Mouse (Mus musculus): Measurements from ENCODE around the gene Tmem208. TPM values are rescaled to one million over a fixed set of nuclear protein-coding genes. Genes with fewer than 3 reads are reported as not detected.

The Tmem208 gene
- 141 and 159 TPM in 2 replicates for polyA plus RNA-seq (2015; fragmentation: Nextera tagmentation; extraction: Ambion mirVana)

- under 1% methylated on average over 36 of the region's 36 CpGs for WGBS
- ATAC-seq (ENCODE audit: low FRiP score), result peak; percentile 93
- Histone ChIP-seq H3K27ac (replicated peaks) (peak within 1 kb of the TSS; percentile 87), H3K4me2 (peak within 1 kb of the TSS; percentile 77), H3K4me3 (replicated peaks) (peak within 1 kb of the TSS; percentile 76), H3K9ac (replicated peaks) (peak within 1 kb of the TSS; percentile 93), H3K9me3 (replicated peaks) (no peaks in the 10 kb centered on the region), H3K4me1 (peaks cover 28% of the 10 kb centered on the region), H3K36me3 (peaks cover 39% of the 10 kb centered on the region), H3K27me3 (replicated peaks) (no peaks in the 10 kb centered on the region)
Observed at GRCm38 (mm10) chr8:105326141-105326672, at the start of gene Tmem208, which contains the start of gene Lrrc29. TSS of gene Tmem208 (plus strand) at chr8:105326354. TSS of gene Lrrc29 (minus strand) at chr8:105326278.

DNA sequence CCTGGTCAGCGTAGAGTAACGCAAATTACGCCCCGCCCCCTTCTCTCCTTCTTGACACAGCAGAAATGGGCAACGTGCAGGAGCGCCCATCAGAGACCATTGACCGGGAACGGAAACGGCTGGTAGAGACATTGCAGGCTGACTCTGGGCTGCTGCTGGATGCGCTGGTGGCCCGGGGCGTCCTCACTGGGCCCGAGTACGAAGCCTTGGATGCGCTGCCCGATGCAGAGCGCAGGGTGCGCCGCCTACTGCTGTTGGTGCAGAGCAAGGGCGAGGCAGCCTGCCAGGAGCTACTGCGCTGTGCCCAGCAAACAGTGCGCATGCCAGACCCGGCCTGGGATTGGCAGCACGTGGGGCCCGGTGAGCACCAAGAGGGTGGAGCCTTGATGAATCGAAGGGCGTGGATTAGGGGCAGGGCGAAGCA lies 47.2 kb upstream of the Tmem208 start:
- peak overlapping the region; percentile 25 for H3K4me3 ChIP-seq (replicated peaks)
- H3K27ac ChIP-seq (replicated peaks), result no peak overlapping the region
- H3K36me3 ChIP-seq, result peaks cover 37% of the 10 kb centered on the region
- ATAC-seq (ENCODE audit: low FRiP score), result peak; percentile 54
- no peak overlapping the region for H3K9ac ChIP-seq (replicated peaks)
- no peaks in the 10 kb centered on the region for H3K9me3 ChIP-seq (replicated peaks)
- H3K4me2 ChIP-seq, result peak overlapping the region; percentile 56
- 3% methylated on average over 28 of the region's 28 CpGs for WGBS
- peaks cover 40% of the 10 kb centered on the region for H3K4me1 ChIP-seq
- peaks cover 66% of the 10 kb centered on the region for H3K27me3 ChIP-seq (replicated peaks)

DNA sequence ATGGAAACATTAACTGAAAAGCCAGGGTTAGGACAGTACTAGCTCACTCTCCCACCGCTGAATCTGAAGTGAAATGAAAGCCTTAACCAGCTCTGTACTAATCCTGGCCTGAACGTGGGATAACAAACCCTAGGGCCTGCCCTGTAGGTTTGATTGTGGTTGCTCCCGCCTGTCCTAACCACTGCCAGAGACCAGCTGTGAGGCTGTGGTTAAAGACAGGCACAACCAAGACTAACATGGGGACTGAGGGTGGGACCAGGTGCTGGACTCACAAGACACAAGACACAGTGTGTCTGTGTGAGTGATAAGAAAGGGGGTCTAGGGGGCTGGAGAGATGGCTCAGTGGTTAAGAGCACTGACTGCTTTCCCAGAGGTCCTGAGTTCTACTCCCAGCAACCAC lies 45.6 kb upstream of the Tmem208 start:
- H3K4me2 ChIP-seq, result no peak overlapping the region
- no peak overlapping the region for H3K4me3 ChIP-seq (replicated peaks)
- no peak overlapping the region for H3K27ac ChIP-seq (replicated peaks)
- H3K9ac ChIP-seq (replicated peaks), result no peak overlapping the region
- H3K4me1 ChIP-seq, result peaks cover 44% of the 10 kb centered on the region
- ATAC-seq (ENCODE audit: low FRiP score), result no peak
- 77% methylated on average over 3 of the region's 3 CpGs for WGBS
- H3K36me3 ChIP-seq, result peaks cover 44% of the 10 kb centered on the region
- peaks cover 50% of the 10 kb centered on the region for H3K27me3 ChIP-seq (replicated peaks)
- no peaks in the 10 kb centered on the region for H3K9me3 ChIP-seq (replicated peaks)

GRCm38 (mm10) chr8:105281821-105282220 lies 44.3 kb upstream of the Tmem208 start:
- no peak for ATAC-seq (ENCODE audit: low FRiP score)
- 90% methylated on average over 12 of the region's 12 CpGs for WGBS

GRCm38 (mm10) chr8:105282239-105282638 lies 43.9 kb upstream of the Tmem208 start:
- 91% methylated on average over 4 of the region's 4 CpGs for WGBS
- Histone ChIP-seq H3K36me3 (peaks cover 47% of the 10 kb centered on the region), H3K4me2 (no peak overlapping the region), H3K4me3 (replicated peaks) (no peak overlapping the region), H3K27me3 (replicated peaks) (peaks cover 34% of the 10 kb centered on the region), H3K27ac (replicated peaks) (no peak overlapping the region), H3K4me1 (peaks cover 44% of the 10 kb centered on the region), H3K9ac (replicated peaks) (no peak overlapping the region), H3K9me3 (replicated peaks) (no peaks in the 10 kb centered on the region)
- ATAC-seq (ENCODE audit: low FRiP score), result no peak

More at GRCm38 (mm10) chr8:105281821-105282220, 44.3 kb upstream of the Tmem208 start:
- H3K4me2 ChIP-seq, result no peak overlapping the region
- peaks cover 47% of the 10 kb centered on the region for H3K36me3 ChIP-seq
- no peak overlapping the region for H3K9ac ChIP-seq (replicated peaks)
- H3K4me1 ChIP-seq, result peaks cover 44% of the 10 kb centered on the region
- H3K9me3 ChIP-seq (replicated peaks), result no peaks in the 10 kb centered on the region
- H3K27me3 ChIP-seq (replicated peaks), result peaks cover 38% of the 10 kb centered on the region
- H3K4me3 ChIP-seq (replicated peaks), result no peak overlapping the region
- no peak overlapping the region for H3K27ac ChIP-seq (replicated peaks)

DNA sequence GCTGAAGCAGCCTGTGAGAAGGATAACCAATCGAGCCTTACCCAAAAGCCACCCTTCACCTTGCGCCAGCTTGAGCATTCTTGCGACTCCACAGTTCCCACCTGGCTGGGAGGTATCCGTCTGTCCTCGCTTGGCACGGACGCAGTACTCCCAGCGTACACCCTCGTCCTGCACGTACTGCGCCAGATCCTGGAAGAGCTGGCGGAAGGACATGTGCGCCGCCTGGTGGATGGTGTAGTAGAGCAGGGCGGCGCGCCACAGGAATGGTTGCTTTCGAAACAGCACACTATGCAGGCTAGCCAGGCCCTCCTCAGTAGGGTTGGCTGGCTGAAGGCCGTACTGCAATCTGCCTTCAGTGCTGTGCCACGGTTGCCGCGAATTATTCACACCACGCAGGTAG lies 43.1 kb upstream of the Tmem208 start:
- Histone ChIP-seq H3K4me3 (replicated peaks) (no peak overlapping the region), H3K9ac (replicated peaks) (no peak overlapping the region), H3K4me2 (no peak overlapping the region), H3K36me3 (peaks cover 47% of the 10 kb centered on the region), H3K9me3 (replicated peaks) (no peaks in the 10 kb centered on the region), H3K27me3 (replicated peaks) (peaks cover 25% of the 10 kb centered on the region), H3K27ac (replicated peaks) (no peak overlapping the region), H3K4me1 (peaks cover 52% of the 10 kb centered on the region)
- WGBS, result 28% methylated on average over 23 of the region's 23 CpGs
- ATAC-seq (ENCODE audit: low FRiP score), result no peak

DNA sequence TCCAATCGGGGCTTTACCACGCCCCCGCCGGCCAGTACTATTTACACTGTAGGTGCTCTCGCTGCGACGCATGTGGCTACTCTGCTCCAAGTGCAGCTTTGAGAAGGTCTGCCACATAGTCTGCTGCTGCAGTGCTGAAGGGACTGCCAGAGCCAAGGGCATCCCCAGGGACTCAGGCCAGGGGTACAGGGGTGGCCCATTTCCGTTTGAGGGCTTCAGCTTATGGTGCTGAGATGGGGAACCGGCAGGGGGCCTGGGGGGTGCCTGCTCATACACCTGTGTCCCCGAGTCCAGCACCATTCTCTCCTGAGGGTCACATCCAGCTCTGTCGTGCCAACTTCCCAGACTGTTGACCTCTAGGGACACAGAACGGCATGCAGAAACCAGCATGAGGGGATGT lies 40.6 kb upstream of the Tmem208 start:
- ATAC-seq (ENCODE audit: low FRiP score), result no peak
- Histone ChIP-seq H3K27me3 (replicated peaks) (peaks cover 2% of the 10 kb centered on the region), H3K4me2 (peak overlapping the region; percentile 77; the same call in 1 of the 2 replicates), H3K9ac (replicated peaks) (no peak overlapping the region), H3K27ac (replicated peaks) (no peak overlapping the region), H3K9me3 (replicated peaks) (no peaks in the 10 kb centered on the region), H3K36me3 (peaks cover 39% of the 10 kb centered on the region), H3K4me1 (peaks cover 59% of the 10 kb centered on the region), H3K4me3 (replicated peaks) (no peak overlapping the region)
- WGBS, result 34% methylated on average over 12 of the region's 12 CpGs

- Histone ChIP-seq H3K9me3 (replicated peaks) (no peaks in the 10 kb centered on the region), H3K4me1 (peaks cover 64% of the 10 kb centered on the region), H3K4me2 (peak overlapping the region; percentile 77), H3K36me3 (peaks cover 30% of the 10 kb centered on the region), H3K9ac (replicated peaks) (no peak overlapping the region), H3K4me3 (replicated peaks) (peak overlapping the region; percentile 8; the same call in 1 of the 2 replicates), H3K27me3 (replicated peaks) (no peaks in the 10 kb centered on the region; the same call in 1 of the 2 replicates), H3K27ac (replicated peaks) (no peak overlapping the region)
- 92% methylated on average over 4 of the region's 4 CpGs for WGBS
- ATAC-seq (ENCODE audit: low FRiP score), result no peak
Observed at GRCm38 (mm10) chr8:105286907-105287306, 39.2 kb upstream of the Tmem208 start.

GRCm38 (mm10) chr8:105288231-105288630 lies 37.9 kb upstream of the Tmem208 start:
- peak overlapping the region; percentile 77 for H3K4me2 ChIP-seq
- no peak for ATAC-seq (ENCODE audit: low FRiP score)
- peak overlapping the region; percentile 61 for H3K9ac ChIP-seq (replicated peaks)
- peak overlapping the region; percentile 58 for H3K4me3 ChIP-seq (replicated peaks)
- H3K36me3 ChIP-seq, result peaks cover 16% of the 10 kb centered on the region
- peaks cover 62% of the 10 kb centered on the region for H3K4me1 ChIP-seq
- peak overlapping the region; percentile 94 for H3K27ac ChIP-seq (replicated peaks)
- H3K27me3 ChIP-seq (replicated peaks), result no peaks in the 10 kb centered on the region
- 78% methylated on average over 5 of the region's 5 CpGs for WGBS
- no peaks in the 10 kb centered on the region for H3K9me3 ChIP-seq (replicated peaks)

- WGBS, result under 1% methylated on average over 53 of the region's 53 CpGs
Observed at GRCm38 (mm10) chr8:105288958-105289732, 37.0 kb upstream of the Tmem208 start.

DNA sequence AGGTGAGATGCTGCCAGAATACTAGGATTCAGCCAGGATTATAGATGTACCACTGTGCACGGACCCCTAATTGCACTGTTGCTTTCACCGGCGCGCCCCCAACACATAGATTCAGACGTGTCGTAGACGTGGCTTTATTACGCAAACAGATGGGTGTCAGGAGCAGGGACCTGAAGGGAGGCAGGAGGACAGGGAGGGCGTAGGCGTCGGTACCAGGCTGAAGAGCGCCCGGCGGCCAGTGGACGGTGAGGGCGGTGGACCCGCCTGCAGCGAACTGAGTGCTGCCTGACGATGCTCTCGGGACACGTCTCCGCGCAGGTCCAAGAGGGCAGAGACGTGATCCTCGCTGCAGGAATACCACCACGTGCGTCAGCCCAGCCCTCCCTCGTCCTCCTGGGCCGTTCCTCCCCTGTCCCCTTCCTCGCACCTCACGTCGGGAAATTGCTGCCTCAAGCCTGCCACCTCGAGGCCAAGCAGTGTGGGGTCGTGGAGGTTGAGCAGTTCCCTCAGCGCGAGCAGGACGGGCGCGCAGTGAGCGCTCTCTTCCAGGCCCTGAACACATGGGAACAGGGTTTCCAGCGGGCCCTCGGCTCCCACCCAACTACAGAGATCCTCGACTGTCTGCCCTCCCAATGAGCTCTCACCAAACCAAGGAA lies 36.2 kb upstream of the Tmem208 start, which contains the start of gene 4931428F04Rik:
4931428F04Rik (minus strand) TSS at position 60 of the 656 bp plus-strand sequence.
- peak; percentile 23 for ATAC-seq (ENCODE audit: low FRiP score)
- peaks cover 56% of the 10 kb centered on the region for H3K4me1 ChIP-seq

More at GRCm38 (mm10) chr8:105288958-105289732, 37.0 kb upstream of the Tmem208 start:
- Histone ChIP-seq H3K27ac (replicated peaks) (peak overlapping the region; percentile 94), H3K9ac (replicated peaks) (peak overlapping the region; percentile 61), H3K4me3 (replicated peaks) (peak overlapping the region; percentile 58), H3K27me3 (replicated peaks) (no peaks in the 10 kb centered on the region), H3K4me2 (peak overlapping the region; percentile 77), H3K4me1 (peaks cover 57% of the 10 kb centered on the region), H3K9me3 (replicated peaks) (no peaks in the 10 kb centered on the region), H3K36me3 (peaks cover 10% of the 10 kb centered on the region; the same call in 1 of the 2 replicates)
- peak; percentile 94 for ATAC-seq (ENCODE audit: low FRiP score)

More for the DNA sequence above, 36.2 kb upstream of the Tmem208 start, which contains the start of gene 4931428F04Rik:
- Histone ChIP-seq H3K4me3 (replicated peaks) (peak within 1 kb of the TSS; percentile 58), H3K36me3 (peaks cover 9% of the 10 kb centered on the region; the same call in 1 of the 2 replicates), H3K9ac (replicated peaks) (peak within 1 kb of the TSS; percentile 61), H3K9me3 (replicated peaks) (no peaks in the 10 kb centered on the region), H3K27me3 (replicated peaks) (no peaks in the 10 kb centered on the region), H3K27ac (replicated peaks) (peak within 1 kb of the TSS; percentile 94), H3K4me2 (peak within 1 kb of the TSS; percentile 77)
- under 1% methylated on average over 34 of the region's 43 CpGs for WGBS

Data from neural tube, embryonic 15.5 days (tissue).